Mouse (Mus musculus) CH12.LX (cell line): ENCODE data around the gene Rnf141. TPM values are rescaled to one million over a fixed set of nuclear protein-coding genes. Genes with fewer than 3 reads are reported as not detected.

ENCODE experiments used
- DNase-seq: peaks from one replicate; pipeline ENCODE4 v3.0.0-alpha.2; 2013; ENCODE audit errors: extremely low read depth
- H3K27ac ChIP-seq: 2 replicates; pipeline ENCODE4 v1.5.1; 2012; ENCODE audit warnings: low read depth, mild to moderate bottlenecking, control low read depth, moderate library complexity; ENCODE audit not compliant: insufficient read depth
- H3K27me3 ChIP-seq: replicated peaks from 2 replicates; pipeline ENCODE3; 2012; ENCODE audit warnings: inconsistent platforms
- H3K36me3 ChIP-seq, 2 experiments: replicated peaks in 1 of 2; 2 replicates each; pipeline versions ENCODE3 to v1.6.1; 2012; ENCODE audit warnings: inconsistent platforms in 1 of 2, low read length in 1 of 2, mild to moderate bottlenecking in 1 of 2, mixed read lengths in 1 of 2, moderate library complexity in 1 of 2; ENCODE audit not compliant: control insufficient read depth in 1 of 2, insufficient read depth in 1 of 2
- H3K4me1 ChIP-seq, 2 experiments: 2 replicates each; pipeline ENCODE4 v1.6.1; 2012; ENCODE audit warnings: inconsistent platforms in 1 of 2, moderate library complexity in 1 of 2; ENCODE audit not compliant: insufficient read depth in 2 of 2, control insufficient read depth in 1 of 2
- H3K4me2 ChIP-seq: 2 replicates; pipeline ENCODE4 v1.6.1; 2012; ENCODE audit warnings: low read depth, mild to moderate bottlenecking, control low read depth; ENCODE audit not compliant: poor library complexity, insufficient read depth, severe bottlenecking
- H3K4me3 ChIP-seq, 3 experiments: fragments of 150-350 bp in 1 of 3; sonication (generic) in 1 of 3; replicated peaks in 1 of 3; 2 replicates each; pipeline versions ENCODE3 to v1.5.1; 2011 to 2012; ENCODE audit warnings: low read depth in 2 of 3, low read length in 2 of 3, mild to moderate bottlenecking in 2 of 3, moderate library complexity in 2 of 3, control low read depth in 1 of 3, improper control_type of control experiment in 1 of 3, inconsistent platforms in 1 of 3, mixed read lengths in 1 of 3; ENCODE audit not compliant: poor library complexity in 1 of 3
- H3K79me2 ChIP-seq: replicated peaks from 2 replicates; pipeline ENCODE4 v1.6.1; 2012; ENCODE audit warnings: mild to moderate bottlenecking, moderate library complexity; ENCODE audit not compliant: control insufficient read depth, poor library complexity, insufficient read depth, severe bottlenecking; ENCODE audit errors: extremely low read depth
- H3K9ac ChIP-seq: 2 replicates; pipeline ENCODE4 v1.6.1; 2012; ENCODE audit warnings: low read depth, mild to moderate bottlenecking, control low read depth, moderate library complexity; ENCODE audit not compliant: insufficient read depth
- H3K9me3 ChIP-seq: replicated peaks from 2 replicates; pipeline ENCODE3; 2012; ENCODE audit warnings: low read length, inconsistent platforms, mixed read lengths
- CHD2 ChIP-seq: IDR thresholded peaks from 2 replicates; pipeline ENCODE4 v1.6.1; 2011; ENCODE audit warnings: low read length, improper control_type of control experiment
- CTCF ChIP-seq, 2 experiments: IDR thresholded peaks in 1 of 2; conservative IDR thresholded peaks in 1 of 2; 2 replicates each; pipeline ENCODE4 v1.5.1; 2011 to 2012; ENCODE audit warnings: low read depth in 2 of 2, low read length in 2 of 2, improper control_type of control experiment in 1 of 2, inconsistent platforms in 1 of 2, mild to moderate bottlenecking in 1 of 2, moderate library complexity in 1 of 2
- ELF1 ChIP-seq: IDR thresholded peaks from 2 replicates; pipeline ENCODE4 v1.6.1; 2014; ENCODE audit warnings: low read depth, mild to moderate bottlenecking, inconsistent platforms, low read length, improper control_type of control experiment
- JUND ChIP-seq: conservative IDR thresholded peaks from 2 replicates; pipeline ENCODE4 v1.6.1; 2011; ENCODE audit warnings: low read depth, low read length, improper control_type of control experiment
- MAFK ChIP-seq: IDR thresholded peaks from 2 replicates; pipeline ENCODE4 v1.6.1; 2011; ENCODE audit warnings: low read length, improper control_type of control experiment; ENCODE audit not compliant: insufficient replicate concordance
- MAX ChIP-seq: IDR thresholded peaks from 2 replicates; pipeline ENCODE4 v1.6.1; 2011; ENCODE audit warnings: low read length, improper control_type of control experiment
- MEF2A ChIP-seq: IDR thresholded peaks from 2 replicates; pipeline ENCODE4 v1.6.1; 2014; ENCODE audit warnings: low read depth, mild to moderate bottlenecking, inconsistent platforms, low read length, improper control_type of control experiment, borderline replicate concordance
- MXI1 ChIP-seq: IDR thresholded peaks from 2 replicates; pipeline ENCODE4 v1.6.1; 2011; ENCODE audit warnings: mild to moderate bottlenecking, low read depth, low read length, improper control_type of control experiment
- MYC ChIP-seq: IDR thresholded peaks from 2 replicates; pipeline ENCODE4 v1.6.1; 2011; ENCODE audit warnings: low read depth, mild to moderate bottlenecking, improper control_type of control experiment, low read length
- NELFE ChIP-seq: IDR thresholded peaks from 2 replicates; pipeline ENCODE4 v1.6.1; 2011; ENCODE audit warnings: low read depth, low read length, improper control_type of control experiment
- NRF1 ChIP-seq: IDR thresholded peaks from 2 replicates; pipeline ENCODE4 v1.6.1; 2014; ENCODE audit warnings: low read depth, mild to moderate bottlenecking, inconsistent platforms, low read length, improper control_type of control experiment, moderate library complexity
- PAX5 ChIP-seq: IDR thresholded peaks from 2 replicates; pipeline ENCODE4 v1.6.1; 2012; ENCODE audit warnings: low read length, inconsistent platforms, mixed read lengths
- POLR2A ChIP-seq: IDR thresholded peaks from 2 replicates; pipeline ENCODE4 v1.6.1; 2011; ENCODE audit warnings: low read depth, mild to moderate bottlenecking, improper control_type of control experiment, low read length
- RAD21 ChIP-seq: IDR thresholded peaks from 2 replicates; pipeline ENCODE4 v1.6.1; 2011; ENCODE audit warnings: low read depth, mild to moderate bottlenecking, low read length, improper control_type of control experiment, moderate library complexity
- SIN3A ChIP-seq: IDR thresholded peaks from 2 replicates; pipeline ENCODE4 v1.6.1; 2012; ENCODE audit warnings: low read length, improper control_type of control experiment, inconsistent platforms
- SMC3 ChIP-seq: IDR thresholded peaks from 2 replicates; pipeline ENCODE4 v1.6.1; 2011; ENCODE audit warnings: low read depth, low read length, improper control_type of control experiment
- TBP ChIP-seq: conservative IDR thresholded peaks from 2 replicates; pipeline ENCODE4 v1.6.1; 2011; ENCODE audit warnings: low read depth, low read length, improper control_type of control experiment
- USF2 ChIP-seq: conservative IDR thresholded peaks from 2 replicates; pipeline ENCODE4 v1.6.1; 2011; ENCODE audit warnings: low read depth, low read length, improper control_type of control experiment
- ZC3H11A ChIP-seq: IDR thresholded peaks from 2 replicates; pipeline ENCODE4 v1.6.1; 2012; ENCODE audit warnings: low read depth, mild to moderate bottlenecking, inconsistent platforms, low read length, improper control_type of control experiment
- ZKSCAN1 ChIP-seq: IDR thresholded peaks from 2 replicates; pipeline ENCODE4 v1.6.1; 2012; ENCODE audit warnings: low read depth, inconsistent platforms, low read length, improper control_type of control experiment, borderline replicate concordance
- ZNF384 ChIP-seq: IDR thresholded peaks from 2 replicates; pipeline ENCODE4 v1.6.1; 2012; ENCODE audit warnings: low read depth, low read length, improper control_type of control experiment, inconsistent platforms
- dilution Hi-C: fragments of 300-500 bp; cut with MboI; formaldehyde crosslinking; loops from 2 replicates; pipeline ENCODE4 v1.14.3; 2020; ENCODE audit warnings: low sequenced_read_pairs; ENCODE audit not compliant: extremely low pct_unique_long_range_greater_than_20kb, extremely low pct_ligation_motif_present
- in situ Hi-C: fragments of 300-500 bp; cut with MboI; formaldehyde crosslinking; loops from 3 replicates; pipeline ENCODE4 v1.14.3; 2019; ENCODE audit warnings: low sequenced_read_pairs, low pct_ligation_motif_present, low pct_unique_long_range_greater_than_20kb, mixed read lengths
- polyA plus RNA-seq: library from polyadenylated mRNA; unstranded; fragments of >175 nt; gene quantifications from 2 replicates; pipeline ENCODE4 v1.2.1, GENCODE M21; 2012; ENCODE audit warnings: low read depth; ENCODE audit not compliant: insufficient read length
- total RNA-seq, 2 experiments: library from RNA; depleted of rRNA; stranded (reverse); fragments of 300-350 nt in 1 of 2; fragments of >200 nt in 1 of 2; gene quantifications; 2 replicates each; pipeline ENCODE4 v1.2.3; 2012 to 2014

Rnf141 gene
- total and polyA plus RNA-seq, 3 experiments = 16.1 to 21.5 (median 18.1) TPM

- in situ Hi-C loops = loop anchor here (5.0 kb wide), 1 partner anchor 111 kb away; no protein-coding TSS in a partner anchor
- peak; percentile 73 for DNase-seq
- TF ChIP-seq MAX (no peak), MAFK (no peak), SIN3A (no peak), ZNF384 (no peak), ELF1 (0 out of 2 replicates have a peak, but pooled peaks have one; percentile 16), RAD21 (peak; percentile 89), CTCF (conservative IDR thresholded peaks at IDR 0.05 in 1 of 2, IDR thresholded peaks at IDR 0.05 in 1 of 2; ENCODE audit: low read depth in 2 of 2, low read length in 2 of 2) (peak; percentile 60 to 91), MYC (no peak), ZC3H11A (peak; percentile 81), MXI1 (no peak), POLR2A (no peak), SMC3 (peak; percentile 95), CHD2 (no peak)
- Histone ChIP-seq H3K27me3 (no peaks in the 10 kb centered on the region), H3K27ac (no peak overlapping the region), H3K79me2 (no peaks in the 10 kb centered on the region), H3K4me3 (no peak overlapping the region), H3K9ac (no peak overlapping the region), H3K4me1 (peaks cover 0 to 10% of the 10 kb centered on the region in 2 experiments; a peak in 1 of 4 replicates), H3K9me3 (no peaks in the 10 kb centered on the region), H3K36me3 (peaks cover 5 to 44% of the 10 kb centered on the region in 2 experiments), H3K4me2 (no peak overlapping the region)
- dilution Hi-C loops = no loop called here
Measured at GRCm38 (mm10) chr7:110816037-110816436, 28.2 kb downstream of the Rnf141 start.

DNA sequence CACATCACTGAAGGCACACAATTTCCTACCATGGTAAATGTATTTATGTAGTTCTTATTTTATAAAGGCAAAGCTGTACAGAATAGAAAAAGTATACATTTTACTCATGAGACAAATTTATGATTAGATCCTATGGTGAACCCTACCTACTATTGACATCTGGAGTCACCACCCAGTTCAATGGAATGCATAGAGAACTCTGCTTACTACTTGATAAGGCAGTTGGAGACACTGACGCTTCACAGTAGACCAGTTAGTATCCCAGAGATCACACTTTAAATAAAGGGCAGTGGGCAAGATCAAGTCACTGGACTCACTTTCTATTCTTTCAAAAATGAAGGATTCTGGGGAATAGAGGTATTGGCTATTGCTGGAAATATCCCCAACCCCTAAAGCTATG is 30.3 kb downstream of the Rnf141 start:
- no peaks in the 10 kb centered on the region for H3K27me3 ChIP-seq
- no peak for DNase-seq
- in situ Hi-C loops = no loop called here
- H3K36me3 ChIP-seq = peaks cover 5 to 42% of the 10 kb centered on the region in 2 experiments
- H3K9ac ChIP-seq = no peak overlapping the region
- no peak for TF ChIP-seq JUND
- no peak for TF ChIP-seq NRF1
- TF ChIP-seq, all 38 proteins: peak for 0
- no peaks in the 10 kb centered on the region for H3K9me3 ChIP-seq
- no peaks in the 10 kb centered on the region for H3K79me2 ChIP-seq
- H3K4me1 ChIP-seq = peaks cover 0 to 10% of the 10 kb centered on the region in 2 experiments; a peak in 1 of 4 replicates
- dilution Hi-C loops = no loop called here
- no peak overlapping the region for H3K4me2 ChIP-seq
- no peak overlapping the region for H3K4me3 ChIP-seq
- no peak overlapping the region for H3K27ac ChIP-seq

DNA sequence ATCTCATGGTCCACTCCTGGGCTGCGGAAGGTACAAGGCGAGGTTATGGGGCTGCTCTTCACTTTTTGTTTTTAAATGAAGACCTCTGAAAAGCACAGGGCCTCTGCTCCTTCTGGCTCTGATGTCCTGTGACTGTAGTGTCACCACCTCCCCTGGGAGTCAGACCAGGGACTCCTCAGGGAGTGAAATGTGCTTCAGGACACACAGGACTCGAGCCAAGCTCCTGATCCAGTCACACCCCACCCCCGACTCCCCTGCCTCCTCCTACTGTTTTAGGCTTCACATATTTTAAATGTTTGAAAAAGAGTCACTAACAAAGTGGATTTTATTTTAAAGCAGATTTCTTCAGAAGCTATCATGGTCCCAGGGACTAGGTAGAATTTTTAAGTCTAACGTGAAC is 32.7 kb downstream of the Rnf141 start:
- H3K79me2 ChIP-seq = no peaks in the 10 kb centered on the region
- DNase-seq = no peak
- dilution Hi-C loops = no loop called here
- TF ChIP-seq ZNF384 (no peak), USF2 (no peak), CTCF (conservative IDR thresholded peaks at IDR 0.05 in 1 of 2, IDR thresholded peaks at IDR 0.05 in 1 of 2; ENCODE audit: low read depth in 2 of 2, low read length in 2 of 2) (no peak), TBP (no peak), NELFE (no peak), MEF2A (no peak), PAX5 (no peak), ZKSCAN1 (no peak)
- TF ChIP-seq, all 38 proteins: peak for 0
- H3K4me2 ChIP-seq = no peak overlapping the region
- no peaks in the 10 kb centered on the region for H3K27me3 ChIP-seq
- H3K9ac ChIP-seq = no peak overlapping the region
- in situ Hi-C loops = no loop called here
- no peak overlapping the region for H3K27ac ChIP-seq
- H3K4me3 ChIP-seq = no peak overlapping the region
- peaks cover 0 to 10% of the 10 kb centered on the region in 2 experiments; a peak in 1 of 4 replicates for H3K4me1 ChIP-seq
- H3K9me3 ChIP-seq = no peaks in the 10 kb centered on the region
- peaks cover 5 to 30% of the 10 kb centered on the region in 2 experiments for H3K36me3 ChIP-seq
